Mouse (Mus musculus): ENCODE measurements around the gene Map4k2. TPM values are rescaled to one million over a fixed set of nuclear protein-coding genes. Genes with fewer than 3 reads are reported as not detected.
A peak's percentile ranks its signal among the peaks of the same experiment; 100 is the strongest.

Map4k2 gene
- polyA plus RNA-seq, 1 experiment from 2014 or later = 20.1 TPM

GRCm38 (mm10) chr19:6385419-6385818 is 44.5 kb downstream of the Map4k2 start:
- Histone ChIP-seq H3K27me3 (ENCODE audit: control insufficient read depth, insufficient read depth, low read depth, low read length) (no peaks in the 10 kb centered on the region), H3K9ac (ENCODE audit: low read depth, low read length) (no peak overlapping the region), H3K4me2 (ENCODE audit: low read length) (no peak overlapping the region), H3K4me1 (ENCODE audit: control insufficient read depth, insufficient read depth, low read length) (peaks cover 8% of the 10 kb centered on the region), H3K4me3 (ENCODE audit: low read depth, low read length) (no peak overlapping the region), H3K9me3 (replicated peaks; ENCODE audit: control insufficient read depth, low read length, poor library complexity, severe bottlenecking) (no peaks in the 10 kb centered on the region), H3K36me3 (ENCODE audit: control insufficient read depth, insufficient read depth, low read length) (no peaks in the 10 kb centered on the region), H3K27ac (ENCODE audit: low read length) (no peak overlapping the region)
- ATAC-seq = no peak
- 83% methylated on average over 5 of the region's 5 CpGs for WGBS

GRCm38 (mm10) chr19:6385821-6386220 is 44.9 kb downstream of the Map4k2 start:
- H3K9me3 ChIP-seq (replicated peaks; ENCODE audit: control insufficient read depth, low read length, poor library complexity, severe bottlenecking) = no peaks in the 10 kb centered on the region
- no peak for ATAC-seq
- WGBS = 89% methylated on average over 7 of the region's 7 CpGs
- H3K27ac ChIP-seq (ENCODE audit: low read length) = no peak overlapping the region
- H3K4me1 ChIP-seq (ENCODE audit: control insufficient read depth, insufficient read depth, low read length) = peaks cover 8% of the 10 kb centered on the region
- no peaks in the 10 kb centered on the region for H3K27me3 ChIP-seq (ENCODE audit: control insufficient read depth, insufficient read depth, low read depth, low read length)
- H3K4me2 ChIP-seq (ENCODE audit: low read length) = no peak overlapping the region
- H3K4me3 ChIP-seq (ENCODE audit: low read depth, low read length) = no peak overlapping the region
- no peak overlapping the region for H3K9ac ChIP-seq (ENCODE audit: low read depth, low read length)
- H3K36me3 ChIP-seq (ENCODE audit: control insufficient read depth, insufficient read depth, low read length) = no peaks in the 10 kb centered on the region

- H3K9me3 ChIP-seq (replicated peaks; ENCODE audit: control insufficient read depth, low read length, poor library complexity, severe bottlenecking) = no peaks in the 10 kb centered on the region
- H3K4me1 ChIP-seq (ENCODE audit: control insufficient read depth, insufficient read depth, low read length) = peaks cover 8% of the 10 kb centered on the region
- no peak overlapping the region for H3K4me2 ChIP-seq (ENCODE audit: low read length)
- H3K36me3 ChIP-seq (ENCODE audit: control insufficient read depth, insufficient read depth, low read length) = no peaks in the 10 kb centered on the region
- WGBS = 68% methylated on average over 9 of the region's 9 CpGs
- no peak overlapping the region for H3K4me3 ChIP-seq (ENCODE audit: low read depth, low read length)
- no peaks in the 10 kb centered on the region for H3K27me3 ChIP-seq (ENCODE audit: control insufficient read depth, insufficient read depth, low read depth, low read length)
- ATAC-seq = no peak
- H3K27ac ChIP-seq (ENCODE audit: low read length) = no peak overlapping the region
- H3K9ac ChIP-seq (ENCODE audit: low read depth, low read length) = no peak overlapping the region
Observed at GRCm38 (mm10) chr19:6386234-6386633, 45.3 kb downstream of the Map4k2 start.

- H3K4me2 ChIP-seq (ENCODE audit: low read length) = no peak overlapping the region
- no peak for ATAC-seq
- no peaks in the 10 kb centered on the region for H3K9me3 ChIP-seq (replicated peaks; ENCODE audit: control insufficient read depth, low read length, poor library complexity, severe bottlenecking)
- WGBS = 85% methylated on average over 13 of the region's 13 CpGs
- no peak overlapping the region for H3K4me3 ChIP-seq (ENCODE audit: low read depth, low read length)
- H3K27me3 ChIP-seq (ENCODE audit: control insufficient read depth, insufficient read depth, low read depth, low read length) = no peaks in the 10 kb centered on the region
- no peaks in the 10 kb centered on the region for H3K36me3 ChIP-seq (ENCODE audit: control insufficient read depth, insufficient read depth, low read length)
- no peak overlapping the region for H3K9ac ChIP-seq (ENCODE audit: low read depth, low read length)
- no peak overlapping the region for H3K27ac ChIP-seq (ENCODE audit: low read length)
- H3K4me1 ChIP-seq (ENCODE audit: control insufficient read depth, insufficient read depth, low read length) = peaks cover 8% of the 10 kb centered on the region
Observed at GRCm38 (mm10) chr19:6388006-6388405, 47.1 kb downstream of the Map4k2 start.

- Histone ChIP-seq H3K4me2 (ENCODE audit: low read length) (peak overlapping the region; percentile 68), H3K27me3 (ENCODE audit: control insufficient read depth, insufficient read depth, low read depth, low read length) (no peaks in the 10 kb centered on the region), H3K4me3 (ENCODE audit: low read depth, low read length) (peak overlapping the region; percentile 37), H3K27ac (ENCODE audit: low read length) (no peak overlapping the region), H3K9me3 (replicated peaks; ENCODE audit: control insufficient read depth, low read length, poor library complexity, severe bottlenecking) (no peaks in the 10 kb centered on the region), H3K36me3 (ENCODE audit: control insufficient read depth, insufficient read depth, low read length) (no peaks in the 10 kb centered on the region), H3K9ac (ENCODE audit: low read depth, low read length) (peak overlapping the region; percentile 68), H3K4me1 (ENCODE audit: control insufficient read depth, insufficient read depth, low read length) (peaks cover 8% of the 10 kb centered on the region)
- 7% methylated on average over 16 of the region's 16 CpGs for WGBS
- peak; percentile 55 for ATAC-seq
Observed at GRCm38 (mm10) chr19:6389803-6390202, 48.9 kb downstream of the Map4k2 start.

- Histone ChIP-seq H3K27me3 (ENCODE audit: control insufficient read depth, insufficient read depth, low read depth, low read length) (no peaks in the 10 kb centered on the region), H3K36me3 (ENCODE audit: control insufficient read depth, insufficient read depth, low read length) (no peaks in the 10 kb centered on the region), H3K27ac (ENCODE audit: low read length) (no peak overlapping the region), H3K9me3 (replicated peaks; ENCODE audit: control insufficient read depth, low read length, poor library complexity, severe bottlenecking) (no peaks in the 10 kb centered on the region), H3K4me2 (ENCODE audit: low read length) (peak overlapping the region; percentile 68), H3K4me1 (ENCODE audit: control insufficient read depth, insufficient read depth, low read length) (peaks cover 8% of the 10 kb centered on the region), H3K9ac (ENCODE audit: low read depth, low read length) (peak overlapping the region; percentile 68), H3K4me3 (ENCODE audit: low read depth, low read length) (peak overlapping the region; percentile 37)
- WGBS = 64% methylated on average over 6 of the region's 6 CpGs
- peak; percentile 8; the same call in 1 of the 2 replicates for ATAC-seq
Observed at GRCm38 (mm10) chr19:6390251-6390650, 49.3 kb downstream of the Map4k2 start.

GRCm38 (mm10) chr19:6392743-6393393 is 51.9 kb downstream of the Map4k2 start:
- Histone ChIP-seq H3K4me1 (ENCODE audit: control insufficient read depth, insufficient read depth, low read length) (peaks cover 8% of the 10 kb centered on the region), H3K36me3 (ENCODE audit: control insufficient read depth, insufficient read depth, low read length) (no peaks in the 10 kb centered on the region), H3K4me3 (ENCODE audit: low read depth, low read length) (no peak overlapping the region), H3K9me3 (replicated peaks; ENCODE audit: control insufficient read depth, low read length, poor library complexity, severe bottlenecking) (no peaks in the 10 kb centered on the region), H3K9ac (ENCODE audit: low read depth, low read length) (no peak overlapping the region), H3K4me2 (ENCODE audit: low read length) (no peak overlapping the region), H3K27ac (ENCODE audit: low read length) (no peak overlapping the region), H3K27me3 (ENCODE audit: control insufficient read depth, insufficient read depth, low read depth, low read length) (no peaks in the 10 kb centered on the region)
- ATAC-seq = no peak
- WGBS = 93% methylated on average over 14 of the region's 14 CpGs

GRCm38 (mm10) chr19:6393637-6394036 is 52.7 kb downstream of the Map4k2 start:
- no peaks in the 10 kb centered on the region for H3K9me3 ChIP-seq (replicated peaks; ENCODE audit: control insufficient read depth, low read length, poor library complexity, severe bottlenecking)
- WGBS = 96% methylated on average over 16 of the region's 16 CpGs

GRCm38 (mm10) chr19:6396237-6396636 is 55.3 kb downstream of the Map4k2 start:
- H3K36me3 ChIP-seq (ENCODE audit: control insufficient read depth, insufficient read depth, low read length) = no peaks in the 10 kb centered on the region
- no peaks in the 10 kb centered on the region for H3K9me3 ChIP-seq (replicated peaks; ENCODE audit: control insufficient read depth, low read length, poor library complexity, severe bottlenecking)
- ATAC-seq = no peak
- no peak overlapping the region for H3K4me2 ChIP-seq (ENCODE audit: low read length)
- H3K9ac ChIP-seq (ENCODE audit: low read depth, low read length) = no peak overlapping the region
- peaks cover 24% of the 10 kb centered on the region for H3K4me1 ChIP-seq (ENCODE audit: control insufficient read depth, insufficient read depth, low read length)
- H3K4me3 ChIP-seq (ENCODE audit: low read depth, low read length) = no peak overlapping the region
- H3K27ac ChIP-seq (ENCODE audit: low read length) = no peak overlapping the region
- no peaks in the 10 kb centered on the region for H3K27me3 ChIP-seq (ENCODE audit: control insufficient read depth, insufficient read depth, low read depth, low read length)
- WGBS = 86% methylated on average over 5 of the region's 5 CpGs

More at GRCm38 (mm10) chr19:6393637-6394036, 52.7 kb downstream of the Map4k2 start:
- Histone ChIP-seq H3K4me1 (ENCODE audit: control insufficient read depth, insufficient read depth, low read length) (peaks cover 11% of the 10 kb centered on the region), H3K4me3 (ENCODE audit: low read depth, low read length) (no peak overlapping the region), H3K36me3 (ENCODE audit: control insufficient read depth, insufficient read depth, low read length) (no peaks in the 10 kb centered on the region), H3K4me2 (ENCODE audit: low read length) (no peak overlapping the region), H3K27me3 (ENCODE audit: control insufficient read depth, insufficient read depth, low read depth, low read length) (no peaks in the 10 kb centered on the region), H3K9ac (ENCODE audit: low read depth, low read length) (no peak overlapping the region), H3K27ac (ENCODE audit: low read length) (no peak overlapping the region)
- ATAC-seq = no peak
